Mouse (Mus musculus) G1E (cell line): ENCODE measurements around the gene Gzf1.

ENCODE experiments used
- CTCF ChIP-seq: IDR thresholded peaks from 2 replicates; pipeline ENCODE4 v1.5.1; 2012; ENCODE audit warnings: low read depth, low read length, inconsistent platforms, mixed read lengths
- GATA2 ChIP-seq: IDR thresholded peaks from 2 replicates; pipeline ENCODE4 v1.6.1; 2012; ENCODE audit warnings: low read depth, low read length, inconsistent platforms, borderline replicate concordance
- POLR2AphosphoS5 ChIP-seq: IDR thresholded peaks from 2 replicates; pipeline ENCODE4 v1.6.1; 2012; ENCODE audit warnings: low read depth, low read length, inconsistent platforms; ENCODE audit not compliant: insufficient replicate concordance

DNA sequence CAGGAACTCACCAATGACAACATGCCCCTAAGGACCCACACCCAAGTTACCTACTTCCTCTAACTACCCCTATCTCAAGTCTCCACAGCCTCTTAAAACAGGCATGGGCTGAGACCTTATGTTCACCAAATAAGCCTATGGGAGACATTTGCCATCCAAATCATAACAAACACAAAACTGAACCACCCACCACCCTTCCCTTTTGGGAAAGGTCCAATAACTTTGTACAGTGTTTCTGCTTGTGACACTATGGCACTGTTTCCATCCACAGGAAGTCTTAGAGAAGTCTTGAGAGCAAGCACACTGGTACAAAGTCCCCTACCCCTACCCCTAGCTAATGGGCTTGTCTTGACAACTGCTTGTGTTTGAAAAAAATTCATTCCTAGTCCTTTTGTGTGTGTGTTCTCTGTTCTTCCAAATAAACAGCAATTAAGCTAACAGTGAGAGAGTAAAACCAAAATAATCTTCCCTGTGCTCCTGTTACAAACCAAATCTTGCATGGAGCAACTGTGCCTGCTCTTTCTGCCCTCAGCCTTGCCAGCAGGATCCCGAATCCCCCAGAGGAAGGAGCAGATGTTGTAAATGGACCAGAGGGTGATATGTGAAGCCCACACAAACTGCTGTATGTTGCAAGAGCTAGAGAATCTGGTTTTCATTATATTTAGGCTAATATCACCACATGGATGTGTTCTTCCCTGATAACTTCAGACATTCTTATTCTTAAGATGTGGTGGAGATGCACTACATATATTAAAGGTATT, 38.0 kb upstream of the Gzf1 start:
- TF ChIP-seq CTCF (no peak), POLR2AphosphoS5 (no peak), GATA2 (no peak)
